Mouse (Mus musculus): ENCODE data around the gene Prkca.

Prkca gene

DNA sequence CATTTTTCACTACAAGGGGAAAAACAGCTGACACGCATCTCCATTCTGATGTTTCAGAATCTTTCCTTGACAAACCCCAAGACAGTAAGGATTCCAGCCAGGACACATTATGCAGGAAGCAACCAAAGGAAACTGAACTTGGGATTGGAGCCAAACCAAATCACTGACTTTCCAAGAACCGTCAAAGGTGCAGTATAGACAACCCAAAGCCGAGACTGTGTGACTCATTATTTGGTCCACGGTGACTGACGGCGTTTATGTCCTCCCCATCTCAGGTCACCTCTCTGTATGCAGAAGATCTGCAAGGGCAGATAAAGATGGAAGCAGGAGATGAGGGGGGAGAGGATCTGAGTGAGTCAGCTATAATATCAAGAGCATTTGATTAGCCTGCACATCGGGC is 183.7 kb downstream of the Prkca start:
- DNase-seq (ENCODE audit: low read depth, low spot score) = no peak

DNA sequence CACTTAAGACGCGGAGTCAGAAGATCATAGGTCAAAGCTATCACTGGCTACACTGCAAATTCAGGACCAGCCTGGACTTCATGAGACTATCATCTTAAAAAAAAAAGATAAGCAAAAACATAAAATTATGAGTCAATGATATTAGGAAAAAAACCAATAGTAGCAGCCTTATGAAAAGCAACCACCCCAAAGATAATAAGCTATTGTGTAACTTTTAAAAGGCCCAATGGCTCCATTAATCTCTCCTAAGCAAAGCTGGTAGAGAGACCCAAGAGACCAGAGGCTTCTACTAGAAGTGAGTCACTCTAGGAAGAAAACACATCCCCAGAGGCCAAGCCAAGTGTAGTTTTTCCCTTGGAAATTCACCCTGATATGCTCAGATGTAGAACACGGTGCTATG is 185.7 kb downstream of the Prkca start:
- no peak for DNase-seq (ENCODE audit: low read depth, low spot score)

DNA sequence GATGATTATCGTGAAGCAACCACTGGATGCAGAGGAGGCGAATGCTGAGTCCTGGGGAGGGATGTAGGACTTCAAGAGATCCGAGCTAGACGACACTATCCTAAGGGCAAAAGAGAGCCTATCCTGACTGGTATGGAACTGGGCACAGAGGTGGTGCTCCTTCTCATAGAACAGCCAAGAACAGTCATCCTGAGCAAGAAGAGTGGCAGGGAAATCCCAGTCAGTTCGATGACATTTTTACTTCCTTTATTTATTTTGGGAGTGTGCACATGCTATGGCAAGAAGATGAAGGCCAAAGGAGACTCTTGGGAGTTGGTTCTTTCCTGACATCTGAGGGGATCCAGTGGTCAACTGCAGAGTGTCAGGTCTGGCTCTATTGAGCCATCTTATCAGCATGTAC is 186.7 kb downstream of the Prkca start:
- no peak for DNase-seq (ENCODE audit: low read depth, low spot score)

- DNase-seq (ENCODE audit: low read depth, low spot score) = no peak
Measured at GRCm38 (mm10) chr11:108156107-108156506, 187.6 kb downstream of the Prkca start.

DNA sequence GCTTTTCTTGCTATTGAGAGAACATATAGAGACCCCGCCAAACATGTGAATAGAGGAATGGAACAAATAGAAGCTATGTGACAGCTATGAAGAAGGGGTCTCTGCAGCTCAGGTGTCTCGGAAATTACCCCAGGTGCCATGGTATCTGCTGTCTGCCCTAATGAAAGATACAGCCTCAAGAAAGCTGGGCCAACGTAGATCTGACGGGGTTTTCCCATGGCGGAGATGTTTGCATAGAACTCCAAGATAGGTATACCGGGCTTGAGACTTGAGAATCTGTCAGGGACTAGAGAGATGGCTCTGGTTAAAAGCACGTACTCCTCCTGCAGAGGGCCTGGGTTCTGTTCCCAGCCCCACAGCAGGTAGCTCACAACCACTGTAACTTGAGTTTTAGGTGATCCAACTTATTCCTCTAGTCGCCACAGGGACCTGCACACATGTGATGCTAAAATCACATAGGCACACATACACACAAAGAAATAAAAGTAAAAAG is 188.6 kb downstream of the Prkca start:
- no peak for DNase-seq (ENCODE audit: low read depth, low spot score)

GRCm38 (mm10) chr11:108153997-108154841 is 189.5 kb downstream of the Prkca start:
- DNase-seq (ENCODE audit: low read depth, low spot score) = no peak

- no peak for DNase-seq (ENCODE audit: low read depth, low spot score)
Measured at GRCm38 (mm10) chr11:108152591-108152990, 191.1 kb downstream of the Prkca start.

- DNase-seq (ENCODE audit: low read depth, low spot score) = no peak
Measured at GRCm38 (mm10) chr11:108150410-108150809, 193.3 kb downstream of the Prkca start.

GRCm38 (mm10) chr11:108149187-108149586 is 194.5 kb downstream of the Prkca start:
- DNase-seq (ENCODE audit: low read depth, low spot score) = no peak

- no peak for DNase-seq (ENCODE audit: low read depth, low spot score)
Measured at GRCm38 (mm10) chr11:108148491-108148890, 195.2 kb downstream of the Prkca start.

- DNase-seq (ENCODE audit: low read depth, low spot score) = no peak
Measured at GRCm38 (mm10) chr11:108145752-108146496, 197.8 kb downstream of the Prkca start.

GRCm38 (mm10) chr11:108145128-108145527 is 198.6 kb downstream of the Prkca start:
- no peak for DNase-seq (ENCODE audit: low read depth, low spot score)

DNA sequence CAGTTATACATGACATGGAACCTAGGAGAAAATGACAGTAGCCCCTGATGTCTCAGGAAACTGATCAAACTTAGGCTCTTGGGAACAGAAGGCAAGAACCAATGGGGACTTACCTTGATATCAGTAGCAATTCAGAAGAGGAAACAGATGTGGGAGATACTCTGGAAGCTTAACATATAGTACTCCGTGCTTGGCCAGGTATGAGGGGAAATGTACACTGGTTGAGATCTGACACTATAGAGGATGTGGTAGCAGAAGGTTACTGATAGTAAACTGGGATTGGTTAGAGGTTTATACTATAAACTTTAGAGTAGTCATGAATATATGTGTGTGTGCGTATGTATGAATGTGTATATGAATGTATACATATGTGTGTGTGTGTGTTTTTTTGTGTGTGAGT is 200.0 kb downstream of the Prkca start:
- no peak for DNase-seq (ENCODE audit: low read depth, low spot score)

DNA sequence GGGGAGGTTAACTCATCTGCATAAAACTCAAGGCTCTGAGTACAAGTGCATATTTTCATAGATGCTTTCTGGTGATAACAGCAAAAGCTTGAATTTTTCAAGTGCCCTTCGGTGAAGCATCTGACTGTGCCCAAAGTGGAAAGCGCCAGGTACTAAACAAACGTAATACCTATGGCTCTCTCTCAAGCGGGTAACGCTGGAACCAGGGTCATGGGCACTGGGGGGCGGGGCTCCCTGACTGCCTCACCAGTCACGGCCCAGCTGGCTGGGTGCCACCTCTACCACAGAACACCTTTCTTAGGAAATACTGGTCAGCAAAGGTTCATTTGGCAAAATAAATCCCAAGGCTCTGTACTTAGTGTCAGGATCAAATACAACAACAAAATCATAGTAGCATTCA is 203.7 kb downstream of the Prkca start:
- no peak for DNase-seq (ENCODE audit: low read depth, low spot score)

DNA sequence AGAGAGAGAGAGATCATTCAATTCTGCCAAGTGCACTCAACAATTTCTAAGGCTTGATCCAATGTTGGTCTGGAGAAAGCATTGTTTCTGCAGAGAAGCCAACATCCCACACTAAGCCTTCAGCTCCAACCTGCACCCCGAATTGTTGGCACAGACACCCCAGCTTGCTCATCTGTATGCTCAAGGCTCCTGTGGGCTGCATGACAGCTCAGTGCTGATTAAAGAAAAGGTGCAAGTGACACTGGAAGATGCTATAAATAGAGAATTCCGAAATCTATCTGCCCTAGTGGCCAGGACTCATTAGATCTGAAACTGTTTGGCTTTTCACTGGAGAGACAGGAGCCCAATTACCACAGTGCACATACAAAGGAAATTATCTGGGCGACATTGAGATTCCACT is 207.4 kb downstream of the Prkca start:
- DNase-seq (ENCODE audit: low read depth, low spot score) = no peak

- DNase-seq (ENCODE audit: low read depth, low spot score) = no peak
Measured at GRCm38 (mm10) chr11:108135407-108136159, 208.1 kb downstream of the Prkca start.

DNA sequence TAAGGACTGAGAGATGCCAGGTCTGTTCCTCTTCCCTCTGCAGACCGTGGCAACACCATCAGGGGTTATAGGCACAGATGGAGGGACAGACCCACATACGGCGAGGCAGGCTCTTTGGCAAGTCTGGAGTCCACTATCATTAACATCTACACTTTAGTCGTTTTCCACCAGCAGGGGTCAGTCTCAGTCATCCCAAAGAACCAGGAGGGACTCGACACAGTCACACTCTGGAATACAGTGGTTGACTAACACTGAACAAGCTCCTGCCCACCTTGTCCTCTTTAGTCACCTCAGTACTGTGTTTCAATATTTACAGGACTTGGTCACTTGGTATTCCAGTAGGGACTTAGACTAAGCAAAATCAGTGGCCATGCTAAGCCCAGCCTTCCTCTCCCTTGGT is 215.1 kb downstream of the Prkca start:
- DNase-seq (ENCODE audit: low read depth, low spot score) = no peak

DNA sequence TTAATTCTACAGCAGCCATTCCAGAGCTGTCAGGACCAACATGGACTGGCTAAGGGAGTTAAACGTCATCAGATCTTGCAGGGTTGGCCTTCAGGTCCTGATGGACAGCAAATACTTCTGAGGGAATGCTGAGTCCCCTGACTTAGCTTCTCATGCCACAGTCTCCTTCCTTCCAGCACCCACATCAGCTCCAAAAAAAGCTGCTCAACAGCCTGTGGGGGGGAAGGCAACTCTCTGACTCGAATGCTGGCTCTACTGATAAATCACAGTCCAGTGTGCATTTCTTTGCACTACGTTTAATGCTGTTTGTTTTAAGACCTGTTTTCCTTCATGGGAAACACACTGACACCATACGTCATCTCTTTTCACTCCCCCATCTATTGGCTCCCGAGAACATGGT is 215.8 kb downstream of the Prkca start:
- DNase-seq (ENCODE audit: low read depth, low spot score) = no peak

DNA sequence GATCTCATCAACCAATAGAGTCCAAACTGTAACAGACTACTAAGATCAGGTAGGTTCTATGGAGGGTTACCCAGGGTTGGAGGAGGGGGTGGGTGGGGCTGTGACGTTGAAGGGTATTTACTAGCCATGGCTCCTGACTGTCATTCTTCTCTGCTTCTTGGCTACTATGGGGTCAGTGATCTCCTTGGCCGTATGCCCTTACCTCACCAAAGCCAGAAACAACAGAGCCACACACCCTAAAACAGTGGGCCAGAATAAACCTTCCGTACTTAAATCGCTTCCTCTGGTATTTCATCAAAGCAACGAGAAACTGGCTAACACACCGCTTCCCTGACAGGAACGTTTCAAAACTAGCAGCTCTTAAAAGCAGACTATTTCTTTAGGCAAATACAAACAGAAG is 221.2 kb downstream of the Prkca start:
- DNase-seq (ENCODE audit: low read depth, low spot score) = no peak

DNA sequence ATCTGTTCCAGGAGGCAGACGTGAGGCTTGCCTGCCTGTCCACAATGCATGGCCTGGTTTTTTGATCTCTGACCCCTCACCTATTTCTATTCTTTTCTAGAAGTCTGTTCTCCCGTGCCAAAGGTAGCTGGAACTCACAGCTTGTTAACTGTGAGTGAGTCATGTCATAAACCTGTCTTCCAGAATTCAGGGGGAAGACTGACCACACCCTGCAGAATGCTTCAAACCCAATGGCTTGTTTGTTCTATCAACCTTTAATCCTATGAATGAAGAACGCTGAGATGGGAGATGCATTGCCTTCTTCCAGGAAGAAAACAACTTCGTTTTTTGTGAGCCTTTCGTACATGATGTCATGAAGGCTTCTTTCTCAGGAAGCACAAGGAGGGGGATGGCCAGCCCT is 223.0 kb downstream of the Prkca start:
- DNase-seq (ENCODE audit: low read depth, low spot score) = no peak

DNA sequence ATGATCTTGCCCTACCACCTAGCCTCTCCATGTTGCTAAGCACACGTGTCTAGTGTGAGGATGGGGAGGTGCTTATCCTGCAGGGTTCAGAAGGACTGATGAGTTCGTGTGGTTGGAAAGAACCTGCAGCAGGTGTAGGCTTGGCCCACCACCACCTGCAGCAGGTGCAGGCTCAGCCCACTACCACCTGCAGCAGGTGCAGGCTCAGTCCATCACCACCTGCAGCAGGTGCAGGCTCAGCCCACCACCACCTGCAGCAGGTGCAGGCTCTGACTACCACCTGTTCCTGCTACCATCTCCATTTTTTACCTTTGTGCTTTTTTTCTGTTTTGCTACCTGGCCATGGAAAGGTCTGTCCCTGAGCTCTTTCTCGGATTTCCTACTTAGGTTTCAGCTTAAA is 223.9 kb downstream of the Prkca start:
- no peak for DNase-seq (ENCODE audit: low read depth, low spot score)

DNA sequence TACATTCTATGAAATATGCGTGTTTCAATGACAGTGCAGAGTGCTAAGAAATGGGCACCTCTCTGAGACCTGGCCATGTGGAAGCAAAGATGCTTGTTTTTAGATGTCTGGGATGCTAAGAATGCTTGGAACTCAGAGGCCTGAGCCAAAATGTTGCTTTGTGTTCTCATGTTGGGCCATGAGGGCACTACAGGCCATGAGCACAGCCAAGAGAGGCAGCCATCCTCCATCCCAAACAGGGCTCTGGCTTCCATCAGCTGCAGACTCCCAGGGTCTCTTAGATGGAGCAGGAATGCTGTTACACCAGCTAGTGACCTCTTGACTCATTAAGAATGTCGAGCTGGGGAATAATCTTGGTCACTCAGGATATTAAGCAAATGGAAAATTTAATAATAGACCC is 224.9 kb downstream of the Prkca start:
- DNase-seq (ENCODE audit: low read depth, low spot score) = no peak

All from brain, embryonic 18.5 days (tissue).